Mouse (Mus musculus) CD4-positive helper T cell, adult 2 months (primary cell): ENCODE results near the gene Ugt1a8.
"Not testable (repeated sequence)": the region's sequence is repeated elsewhere in the genome, so short reads cannot be mapped to it uniquely, and the experiment has no call there.

Experiments
- DNase-seq: peaks from one replicate; pipeline ENCODE4 v3.0.0-alpha.2; 2012; ENCODE audit warnings: low read depth, missing footprints, low spot score

Ugt1a8 gene

DNA sequence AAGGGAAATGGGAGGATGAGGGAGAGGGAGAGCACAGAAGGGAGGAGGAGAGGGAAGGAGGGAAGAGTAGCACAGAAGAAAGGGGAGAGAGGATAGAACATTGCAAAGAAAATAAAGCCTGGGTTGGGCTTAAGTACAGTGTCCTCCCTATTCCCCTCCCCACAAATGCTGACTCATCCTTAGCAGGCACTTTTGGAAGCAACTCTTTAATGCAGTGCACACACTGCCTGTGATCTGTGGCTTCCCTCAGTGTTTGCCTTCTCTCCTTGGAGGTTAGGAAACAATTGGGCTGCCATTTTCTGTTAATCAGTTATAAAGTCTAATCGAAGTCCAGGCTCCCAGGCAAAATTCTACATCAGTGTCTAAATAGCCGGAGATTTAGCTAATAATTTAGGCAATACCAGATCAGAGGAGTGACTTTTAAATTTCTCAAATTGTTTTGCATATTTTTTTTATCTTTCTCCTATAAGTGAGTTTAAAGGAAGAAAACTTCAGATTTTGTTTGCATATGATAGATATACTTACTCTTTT lies 21.5 kb downstream of the Ugt1a8 start:
- DNase-seq, result not testable (repeated sequence)

DNA sequence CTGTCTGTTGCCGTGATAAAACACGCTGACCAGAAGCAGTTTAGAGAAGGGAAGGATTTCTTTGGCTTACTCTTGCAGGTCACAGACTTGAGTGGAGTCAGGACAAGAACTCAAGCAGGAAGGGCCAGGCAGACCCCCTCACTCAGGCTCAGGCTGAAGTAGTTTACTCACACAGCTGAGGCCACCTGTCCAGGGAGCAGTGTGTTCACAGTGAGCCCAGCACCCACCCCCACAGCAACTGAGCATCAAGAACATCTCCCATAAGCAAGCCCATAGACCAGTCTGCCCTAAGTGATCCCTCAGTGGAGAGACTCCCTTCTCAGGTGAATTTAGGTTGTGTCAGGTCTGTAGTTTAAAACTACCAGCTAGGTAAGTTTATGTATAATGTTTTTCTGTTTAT lies 22.0 kb downstream of the Ugt1a8 start:
- not testable (repeated sequence) for DNase-seq

DNA sequence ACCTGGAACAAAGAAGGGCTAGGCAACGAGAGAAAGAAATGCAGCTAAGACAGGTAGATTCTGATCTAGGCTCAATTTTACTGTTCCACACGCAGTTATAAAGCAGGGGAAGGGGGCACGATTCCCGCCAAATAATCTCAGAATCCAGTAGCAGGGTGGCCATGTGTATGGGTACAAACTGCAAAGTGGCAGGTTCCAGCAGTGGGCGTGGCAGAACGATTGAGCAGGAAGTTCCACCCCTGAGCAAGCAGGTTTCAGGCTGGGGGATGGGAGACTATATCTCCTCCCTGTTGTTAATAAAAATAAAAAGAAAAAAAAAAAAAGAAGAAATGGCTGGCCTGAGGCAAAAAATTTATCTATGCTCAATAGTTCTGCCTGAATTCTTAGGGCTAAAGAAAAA lies 25.2 kb downstream of the Ugt1a8 start:
- not testable (repeated sequence) for DNase-seq

DNA sequence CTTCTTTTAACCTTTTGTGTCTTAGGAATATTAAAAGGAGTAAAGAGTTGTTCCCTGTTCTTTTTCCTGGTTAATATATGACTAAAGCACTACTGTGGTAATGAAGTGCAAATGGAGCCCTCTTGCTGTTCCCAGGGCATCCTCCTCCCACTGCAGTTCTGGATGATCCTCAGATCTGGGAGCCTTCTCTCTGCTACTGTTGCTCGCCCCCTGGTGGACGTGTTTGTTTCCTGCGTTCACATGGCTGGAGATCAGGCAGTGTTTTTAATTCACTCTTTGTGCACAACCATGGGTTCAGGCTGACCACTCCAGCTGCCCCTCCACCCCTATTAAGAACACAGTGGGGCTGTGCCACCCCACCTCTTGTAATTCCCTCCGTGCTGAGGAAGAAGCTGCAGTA lies 32.9 kb downstream of the Ugt1a8 start:
- not testable (repeated sequence) for DNase-seq

DNA sequence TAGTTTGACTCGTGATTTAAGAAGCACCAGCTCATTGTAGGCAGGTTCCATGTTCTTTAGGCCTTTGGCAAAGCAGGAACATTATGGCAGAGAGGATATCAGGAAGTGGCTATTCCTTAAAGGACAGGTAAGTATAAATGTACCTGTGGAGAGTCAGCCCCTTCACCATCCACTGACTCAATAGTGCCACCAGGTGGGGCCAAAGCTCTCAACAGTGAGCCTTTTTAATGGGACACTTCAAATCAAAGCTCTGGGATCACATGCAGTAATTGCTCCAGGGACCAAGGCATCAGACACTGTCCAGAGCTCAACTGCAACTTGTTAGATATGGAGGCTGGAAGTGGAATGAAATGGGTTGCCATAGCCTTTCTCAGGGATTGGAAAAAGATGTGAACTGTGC lies 33.9 kb downstream of the Ugt1a8 start:
- DNase-seq, result not testable (repeated sequence)

GRCm38 (mm10) chr1:88125827-88126360 lies 38.3 kb downstream of the Ugt1a8 start:
- DNase-seq, result not testable (repeated sequence)

GRCm38 (mm10) chr1:88129091-88129490 lies 41.5 kb downstream of the Ugt1a8 start:
- DNase-seq, result not testable (repeated sequence)

GRCm38 (mm10) chr1:88130223-88130622 lies 42.6 kb downstream of the Ugt1a8 start:
- DNase-seq, result not testable (repeated sequence)

- no peak for DNase-seq
Measured at GRCm38 (mm10) chr1:88133908-88134456, 46.4 kb downstream of the Ugt1a8 start.

DNA sequence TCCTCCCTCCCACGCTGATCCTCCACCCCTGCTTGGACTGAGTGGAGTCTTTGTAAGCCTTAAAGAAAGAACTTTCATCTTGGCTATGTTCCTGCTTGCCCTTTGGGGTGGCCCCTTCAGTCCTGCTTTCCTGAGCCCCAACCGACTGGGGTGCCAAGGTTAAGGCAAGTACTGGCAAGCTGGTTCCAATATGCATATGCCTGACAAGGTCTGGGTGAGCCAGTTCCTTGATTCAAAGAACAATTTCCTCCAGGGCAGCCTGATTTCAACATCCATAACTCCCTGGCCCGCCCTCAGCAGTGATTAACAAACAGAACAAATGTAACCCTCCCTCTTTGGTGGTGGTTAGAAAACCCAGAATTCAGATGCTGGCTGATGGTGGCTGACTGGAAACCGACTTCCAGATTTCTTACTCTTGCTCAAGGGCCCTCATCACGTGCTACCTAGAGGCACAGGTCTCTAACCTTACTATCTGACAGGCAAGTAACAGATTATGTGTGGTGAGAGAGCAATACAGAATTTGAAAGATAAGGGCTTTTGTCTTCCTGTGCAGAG lies 46.9 kb downstream of the Ugt1a8 start, which contains the start of gene Ugt1a6a:
Gene Ugt1a6a, plus strand, starts transcription at position 353 of the 555 bp plus-strand sequence.
- DNase-seq, result not testable (repeated sequence)

- not testable (repeated sequence) for DNase-seq
Measured at GRCm38 (mm10) chr1:88135229-88135904, 47.8 kb downstream of the Ugt1a8 start.

DNA sequence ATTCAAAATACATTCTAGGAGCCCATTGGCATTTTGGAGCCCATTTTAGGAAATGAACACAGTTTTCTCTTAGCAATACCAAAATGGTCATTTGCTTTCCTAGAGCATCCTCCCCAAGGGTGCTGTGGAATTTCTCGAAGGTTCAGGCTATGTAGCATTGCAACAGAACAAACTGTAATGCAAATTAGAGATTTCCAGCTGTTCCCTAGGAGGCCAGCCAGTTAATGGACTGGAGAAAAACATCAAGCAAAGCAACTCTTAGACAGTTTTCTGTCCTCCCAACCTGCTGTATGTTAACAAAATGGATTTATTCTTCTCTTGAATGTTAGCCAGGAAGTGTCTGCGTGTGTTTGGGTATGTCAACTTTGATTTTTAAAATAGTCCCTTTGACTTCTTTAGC lies 49.0 kb downstream of the Ugt1a8 start:
- no peak for DNase-seq

DNA sequence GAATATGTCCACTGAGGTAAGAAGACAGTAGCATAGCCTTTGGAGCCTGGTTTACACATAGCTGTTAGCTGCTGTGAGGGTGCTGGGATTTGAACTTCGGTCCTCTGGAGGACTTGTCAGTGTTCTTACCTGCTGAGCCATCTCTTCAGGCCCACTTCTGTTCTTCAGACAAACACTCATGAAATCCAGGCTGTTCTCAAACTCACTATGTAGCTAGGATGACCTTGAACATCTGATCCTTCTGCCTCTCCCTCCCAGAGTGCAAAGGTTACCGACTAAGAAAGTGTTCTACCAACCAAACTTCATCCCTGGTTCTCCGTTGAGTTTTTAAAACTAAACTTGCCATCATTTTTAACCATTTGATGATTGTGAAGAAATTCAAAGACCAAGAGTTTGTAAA lies 49.7 kb downstream of the Ugt1a8 start:
- no peak for DNase-seq

GRCm38 (mm10) chr1:88138145-88138544 lies 50.5 kb downstream of the Ugt1a8 start:
- no peak for DNase-seq

DNA sequence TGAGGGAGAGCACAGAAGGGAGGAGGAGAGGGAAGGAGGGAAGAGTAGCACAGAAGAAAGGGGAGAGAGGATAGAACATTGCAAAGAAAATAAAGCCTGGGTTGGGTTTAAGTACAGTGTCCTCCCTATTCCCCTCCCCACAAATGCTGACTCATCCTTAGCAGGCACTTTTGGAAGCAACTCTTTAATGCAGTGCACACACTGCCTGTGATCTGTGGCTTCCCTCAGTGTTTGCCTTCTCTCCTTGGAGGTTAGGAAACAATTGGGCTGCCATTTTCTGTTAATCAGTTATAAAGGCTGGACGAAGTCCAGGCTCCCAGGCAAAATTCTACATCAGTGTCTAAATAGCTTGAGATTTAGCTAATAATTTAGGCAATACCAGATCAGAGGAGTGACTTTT lies 52.9 kb downstream of the Ugt1a8 start:
- DNase-seq, result not testable (repeated sequence)

DNA sequence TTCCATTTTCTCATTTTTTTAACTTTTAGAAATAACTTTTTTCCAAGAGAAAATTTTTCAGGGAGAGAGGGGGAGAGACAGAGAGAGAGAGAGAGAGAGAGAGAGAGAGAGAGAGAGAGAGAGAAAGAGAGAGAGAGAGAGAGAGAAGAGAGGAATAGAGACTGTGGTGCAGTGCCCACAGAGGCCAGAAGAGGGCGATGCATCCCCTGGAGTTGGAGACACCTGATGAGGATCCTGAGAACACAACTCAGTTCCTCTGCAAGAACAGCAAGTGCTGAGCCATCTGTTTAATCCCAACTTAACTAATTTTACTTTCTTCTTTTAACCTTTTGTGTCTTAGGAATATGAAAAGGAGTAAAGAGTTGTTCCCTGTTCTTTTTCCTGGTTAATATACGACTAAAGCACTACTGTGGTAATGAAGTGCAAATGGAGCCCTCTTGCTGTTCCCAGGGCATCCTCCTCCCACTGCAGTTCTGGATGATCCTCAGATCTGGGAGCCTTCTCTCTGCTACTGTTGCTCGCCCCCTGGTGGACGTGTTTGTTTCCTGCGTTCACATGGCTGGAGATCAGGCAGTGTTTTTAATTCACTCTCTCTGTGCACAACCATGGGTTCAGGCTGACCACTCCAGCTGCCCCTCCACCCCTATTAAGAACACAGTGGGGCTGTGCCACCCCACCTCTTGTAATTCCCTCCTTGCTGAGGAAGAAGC lies 56.5 kb downstream of the Ugt1a8 start:
- DNase-seq, result peak; percentile 26

- not testable (repeated sequence) for DNase-seq
Measured at GRCm38 (mm10) chr1:88145278-88145677, 57.7 kb downstream of the Ugt1a8 start.

DNA sequence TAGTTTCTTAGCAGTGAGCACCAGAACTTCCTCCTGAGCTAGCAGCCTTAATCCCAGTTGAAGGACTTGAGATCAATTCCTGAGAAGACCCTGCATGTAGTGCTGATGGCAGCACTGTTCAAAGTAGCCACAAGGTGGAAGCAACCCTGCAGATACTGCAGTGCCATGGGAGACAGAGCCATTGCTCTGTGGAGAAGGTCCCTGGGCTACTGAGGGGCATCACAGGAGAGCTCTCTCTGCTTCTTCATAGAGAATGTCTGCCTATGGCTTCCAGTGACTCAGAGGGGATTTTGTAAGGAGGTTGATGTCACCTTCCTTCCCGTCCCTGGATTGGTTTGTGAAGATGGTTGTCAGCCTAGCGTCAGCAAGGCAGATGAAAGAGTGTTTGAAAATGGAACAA lies 62.5 kb downstream of the Ugt1a8 start:
- not testable (repeated sequence) for DNase-seq

GRCm38 (mm10) chr1:88158430-88158829 lies 70.8 kb downstream of the Ugt1a8 start:
- no peak for DNase-seq

DNA sequence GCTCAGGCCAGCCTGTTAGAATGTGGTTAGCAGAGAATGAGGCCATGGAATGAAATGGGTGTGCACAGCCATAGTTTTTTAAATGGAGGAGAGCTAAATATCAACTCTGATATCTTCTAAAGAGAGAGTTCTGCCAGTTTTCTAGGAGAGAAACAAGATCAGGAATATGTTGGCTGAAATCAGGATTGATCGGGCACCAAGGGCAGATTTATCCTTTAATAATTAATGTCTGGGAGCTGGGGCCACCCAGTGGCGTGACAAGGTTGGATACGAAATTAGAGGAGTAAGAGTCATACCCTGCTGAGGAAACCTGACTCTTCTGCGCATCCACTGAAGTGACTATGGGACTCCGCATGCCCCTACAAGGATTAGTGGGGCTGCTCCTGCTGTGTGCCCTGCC lies 78.1 kb downstream of the Ugt1a8 start, which contains the start of gene Ugt1a5:
Gene Ugt1a5, plus strand, starts transcription at position 302 of the 400 bp plus-strand sequence.
- DNase-seq, result no peak

GRCm38 (mm10) chr1:88172190-88172589 lies 84.6 kb downstream of the Ugt1a8 start:
- not testable (repeated sequence) for DNase-seq

GRCm38 (mm10) chr1:88179657-88180056 lies 92.0 kb downstream of the Ugt1a8 start:
- no peak for DNase-seq
